Mouse (Mus musculus): ENCODE results near the gene Asb6. TPM values are rescaled to one million over a fixed set of nuclear protein-coding genes. Genes with fewer than 3 reads are reported as not detected.

The Asb6 gene
- polyA plus RNA-seq (2012; rRNA removed) = 41.3 and 45.6 TPM in 2 replicates

DNA sequence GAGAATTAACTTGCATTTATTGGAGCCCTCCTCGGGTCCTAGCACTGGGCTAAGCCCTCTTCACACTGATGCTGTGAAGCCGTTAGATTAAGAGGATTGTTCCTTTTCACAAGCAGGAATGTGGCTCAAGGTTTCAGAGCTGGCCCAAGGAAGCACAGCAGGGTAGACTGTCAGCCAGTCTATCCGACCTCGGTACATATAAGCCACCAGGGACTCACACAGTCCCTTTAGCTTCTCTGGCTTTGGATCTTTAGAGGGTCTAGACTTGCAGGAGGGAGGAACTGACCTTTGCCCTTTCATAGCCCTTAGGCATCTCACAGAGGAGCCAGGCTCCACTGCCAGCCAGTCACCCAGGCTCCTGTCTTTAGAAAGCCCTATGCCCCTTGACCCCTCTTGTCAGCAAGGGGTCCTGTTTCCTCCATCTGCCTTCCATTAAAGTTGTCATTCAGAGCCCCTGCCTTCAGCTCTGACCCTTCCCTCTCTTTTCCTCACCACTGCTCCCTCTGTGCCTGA, at the start of gene Asb6:
Gene Asb6, minus strand, starts transcription at position 51 of the 513 bp plus-strand sequence.
- no peak for DNase-seq (ENCODE audit: low read depth)

DNA sequence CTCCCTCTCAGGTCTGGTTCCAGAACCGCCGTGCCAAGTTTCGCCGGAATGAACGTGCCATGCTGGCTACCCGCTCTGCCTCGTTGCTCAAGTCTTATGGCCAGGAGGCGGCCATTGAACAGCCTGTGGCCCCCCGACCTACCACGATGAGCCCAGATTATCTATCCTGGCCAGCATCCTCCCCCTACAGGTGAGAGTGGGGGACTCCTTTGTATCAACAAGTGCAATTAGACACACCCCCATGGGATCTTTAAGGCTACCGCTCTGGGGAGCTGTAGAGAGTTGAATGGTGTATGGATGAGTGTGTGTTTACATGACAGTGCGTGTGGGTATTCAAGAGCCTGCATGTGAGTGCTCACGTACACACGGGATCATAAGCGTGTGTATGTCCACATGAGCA, 49.3 kb upstream of the Asb6 start:
- DNase-seq (ENCODE audit: low read depth) = no peak

DNA sequence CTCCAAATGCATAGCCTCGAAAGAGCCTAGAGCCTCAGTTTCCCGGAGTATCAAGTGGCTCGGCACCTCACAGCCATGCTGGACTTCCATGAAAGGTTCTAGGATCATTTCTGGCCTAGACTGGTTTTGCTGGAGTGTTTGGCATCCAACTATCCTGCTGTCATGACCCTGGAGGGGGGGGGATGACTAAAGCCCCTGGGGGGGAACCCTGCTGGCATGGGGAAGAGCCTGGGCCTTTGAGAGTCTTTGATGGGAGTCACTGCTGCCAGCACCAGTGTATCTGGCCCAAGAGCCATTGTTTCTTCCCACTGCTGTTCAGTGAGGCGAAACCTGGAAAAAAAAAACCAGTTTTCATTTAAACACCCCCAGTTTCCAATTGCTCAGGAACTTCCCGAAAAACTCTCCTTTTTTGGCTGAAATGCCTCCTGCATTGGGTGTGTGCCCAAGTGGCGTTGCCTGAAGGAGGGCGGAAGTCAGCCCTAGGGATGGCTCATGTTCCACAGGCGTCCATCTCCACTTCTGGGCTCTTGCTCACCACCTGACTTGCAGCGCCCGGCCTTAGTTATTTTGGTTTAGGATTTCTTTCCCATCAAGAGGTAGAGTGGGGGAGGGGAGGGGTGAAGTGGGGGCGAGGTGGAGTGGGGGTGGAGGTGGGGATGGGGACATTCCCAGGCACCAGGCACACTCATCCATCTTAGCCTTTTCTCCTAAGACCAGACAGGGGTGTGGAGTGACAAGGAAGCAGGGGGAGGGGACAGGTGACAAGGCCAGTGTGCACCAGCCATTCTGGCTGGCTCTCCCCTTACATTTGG, 45.7 kb upstream of the Asb6 start:
- no peak for DNase-seq (ENCODE audit: low read depth)

DNA sequence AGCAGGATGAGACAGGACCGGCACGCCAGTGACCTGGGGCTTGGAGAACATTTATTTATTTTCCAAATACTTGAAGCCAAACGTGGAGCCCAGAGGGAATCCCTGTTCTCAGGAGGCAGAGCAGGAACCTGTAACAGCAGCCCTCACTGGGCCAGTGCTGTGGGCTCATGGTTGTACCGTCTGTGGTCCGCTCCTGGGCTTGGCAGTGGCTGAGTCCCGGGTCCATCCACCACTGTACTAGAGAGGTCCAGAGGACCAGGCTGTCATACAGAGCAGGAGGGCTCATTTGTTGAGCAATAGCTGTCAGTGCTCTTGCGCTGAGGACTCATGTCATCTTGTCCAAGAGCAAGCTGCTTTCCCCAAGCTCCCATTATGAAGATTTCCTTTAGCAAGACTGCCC, 45.0 kb upstream of the Asb6 start:
- no peak for DNase-seq (ENCODE audit: low read depth)

DNA sequence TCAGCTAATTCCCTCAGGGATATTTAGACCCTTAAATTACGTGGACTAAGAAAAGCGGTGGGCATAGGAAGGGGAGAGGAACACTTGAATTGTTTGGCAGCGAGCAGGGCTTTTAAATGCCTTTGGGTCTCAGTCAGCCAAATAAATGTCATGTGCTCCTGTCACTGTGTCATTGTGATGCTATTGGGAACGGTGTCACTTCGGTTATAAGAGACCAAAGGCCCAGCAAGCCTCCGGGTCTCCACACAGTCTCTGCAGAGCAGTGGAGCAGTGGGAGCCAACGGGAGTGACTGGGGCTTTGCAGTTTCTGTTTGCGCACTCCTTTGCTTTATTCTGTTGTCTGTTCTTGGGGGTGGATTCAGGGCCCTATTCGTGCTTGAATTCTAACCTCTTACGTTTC, 44.3 kb upstream of the Asb6 start:
- DNase-seq (ENCODE audit: low read depth) = no peak

DNA sequence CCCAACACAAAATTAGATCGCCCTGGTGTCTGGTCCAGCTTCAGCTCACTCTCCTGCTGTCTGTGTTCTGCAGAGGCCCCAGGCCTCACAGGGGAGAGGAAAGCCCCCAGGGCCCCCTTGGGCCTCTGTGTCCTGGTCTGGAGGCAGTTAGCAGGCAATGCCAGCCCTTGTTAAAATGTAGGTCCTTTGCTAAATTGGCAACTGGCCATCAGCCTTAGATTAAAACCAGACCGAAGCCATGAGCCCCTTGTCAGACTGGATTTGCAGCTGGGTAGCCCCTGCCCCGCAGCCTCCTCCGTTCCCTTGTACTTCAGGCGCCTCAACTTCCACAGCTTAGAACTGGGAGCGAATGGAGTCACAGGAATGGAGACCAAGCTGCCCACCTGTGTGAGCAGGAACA, 42.5 kb upstream of the Asb6 start:
- no peak for DNase-seq (ENCODE audit: low read depth)

DNA sequence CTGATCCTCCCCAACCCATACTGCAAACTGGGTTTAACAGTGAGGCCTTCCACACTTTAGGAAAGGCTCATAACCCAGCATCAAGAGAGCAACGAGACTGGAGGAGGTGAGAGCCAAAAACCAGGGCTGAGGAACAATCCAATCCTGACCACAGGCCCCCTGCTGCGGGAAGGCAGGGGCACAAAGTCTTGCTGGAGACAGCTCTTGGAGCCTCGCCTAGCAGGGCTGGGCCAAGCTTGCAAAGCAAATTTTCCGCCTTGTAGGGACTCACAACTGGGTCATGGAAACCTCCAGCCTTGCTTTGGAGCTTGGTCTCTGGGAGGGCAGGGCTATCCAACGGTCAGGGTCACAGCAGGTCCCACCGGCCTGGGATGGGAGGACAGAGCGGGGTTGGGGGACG, 40.7 kb upstream of the Asb6 start:
- DNase-seq (ENCODE audit: low read depth) = no peak

DNA sequence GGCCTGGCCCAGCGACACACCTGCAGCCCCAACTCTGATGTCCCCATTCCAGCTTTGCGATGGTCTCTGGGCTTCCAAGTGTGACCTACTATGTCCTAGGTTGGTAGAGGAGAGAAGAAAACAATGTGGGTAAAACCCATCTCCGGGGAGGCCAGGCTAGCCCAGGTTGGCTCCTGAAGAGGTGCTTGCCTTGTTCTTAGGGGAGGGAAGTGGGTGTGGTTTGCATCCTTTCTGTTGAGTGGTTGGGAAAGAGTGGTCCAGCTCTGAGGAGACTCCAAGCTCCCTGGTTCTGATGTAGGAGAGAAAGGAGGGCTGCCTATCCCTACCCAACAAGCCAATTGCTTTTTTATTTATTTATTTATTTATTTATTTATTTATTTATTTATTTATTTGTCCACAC, 35.3 kb upstream of the Asb6 start:
- no peak for DNase-seq (ENCODE audit: low read depth)

DNA sequence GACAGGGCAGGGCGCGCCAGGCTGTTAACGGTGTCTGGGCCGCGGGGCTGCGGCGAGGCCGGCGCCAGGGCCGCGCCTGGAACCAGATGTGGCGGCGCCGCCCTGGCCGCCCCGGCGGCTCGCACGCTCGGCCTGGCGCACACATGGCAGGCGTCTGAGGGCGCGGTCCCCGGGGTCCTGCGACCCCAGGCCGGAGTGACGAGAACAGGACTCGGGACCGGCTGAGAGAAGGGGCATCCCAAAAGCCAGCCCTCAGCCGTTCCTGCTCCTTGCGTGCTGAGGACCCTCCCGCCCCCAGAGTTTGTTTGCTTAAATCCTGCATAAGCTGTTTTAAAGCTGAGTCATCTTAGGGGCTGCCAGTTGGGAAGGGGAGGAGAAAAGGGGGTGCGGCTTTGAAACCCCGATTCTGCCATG, 34.8 kb upstream of the Asb6 start:
- no peak for DNase-seq (ENCODE audit: low read depth)

DNA sequence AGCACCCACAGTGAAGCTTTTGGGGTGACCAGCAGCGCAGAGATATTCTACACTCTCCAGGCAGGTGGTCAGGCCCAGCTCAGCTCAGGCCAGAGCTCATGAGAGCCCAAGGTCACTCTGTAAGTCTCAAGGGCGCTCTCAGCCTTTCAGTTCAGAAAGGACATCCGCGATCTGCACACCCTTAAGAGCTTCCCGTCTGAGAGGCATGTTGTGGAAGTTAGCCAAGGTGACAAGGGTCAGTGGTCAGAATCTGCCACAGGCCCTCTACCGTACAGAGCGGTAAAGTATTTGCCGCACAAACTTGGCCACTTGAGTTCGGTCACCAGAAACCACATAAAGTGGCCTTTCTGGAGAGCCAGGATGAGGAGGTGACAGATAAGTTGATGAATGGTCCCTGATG, 33.4 kb upstream of the Asb6 start:
- no peak for DNase-seq (ENCODE audit: low read depth)

DNA sequence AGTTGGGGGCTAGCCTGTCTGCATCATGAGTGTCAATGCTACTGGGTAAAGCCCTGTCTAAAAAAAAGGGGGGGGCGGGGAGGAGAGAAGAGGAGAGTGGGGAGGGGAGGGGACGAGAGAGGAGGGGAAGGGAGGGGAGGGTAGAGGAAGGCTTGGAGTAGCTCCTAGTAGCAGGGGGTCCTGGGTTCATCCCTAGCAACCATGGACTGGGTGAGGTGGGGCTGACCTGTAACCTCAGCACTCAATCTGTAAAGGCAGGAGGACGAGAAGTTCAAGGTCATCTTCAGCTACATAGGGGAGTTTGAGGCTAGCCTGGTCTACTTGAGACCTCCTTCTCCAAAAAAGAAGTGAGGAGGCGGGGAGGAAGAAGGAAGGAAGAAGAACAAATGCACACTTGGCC, 31.9 kb upstream of the Asb6 start:
- DNase-seq (ENCODE audit: low read depth) = no peak

DNA sequence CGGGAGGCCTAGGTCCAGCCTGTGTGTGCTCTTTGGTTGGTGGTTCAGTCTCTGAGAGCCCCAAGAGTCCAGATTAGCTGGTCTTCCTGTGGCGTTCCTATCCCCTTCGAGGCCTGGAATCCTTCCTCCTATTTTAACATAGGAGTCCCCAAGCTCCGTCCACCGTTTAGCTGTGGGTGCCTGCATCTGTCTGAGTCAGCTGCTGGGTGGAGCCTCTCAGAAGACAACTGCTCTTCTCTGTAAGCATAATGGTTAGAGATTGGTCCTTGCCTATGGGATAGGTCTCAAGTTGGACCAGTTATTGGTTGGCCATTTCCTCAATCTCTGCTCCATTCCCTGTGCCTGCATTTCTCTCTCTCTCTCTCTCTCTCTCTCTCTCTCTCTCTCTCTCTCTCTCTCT, 29.6 kb upstream of the Asb6 start:
- DNase-seq (ENCODE audit: low read depth) = no peak

DNA sequence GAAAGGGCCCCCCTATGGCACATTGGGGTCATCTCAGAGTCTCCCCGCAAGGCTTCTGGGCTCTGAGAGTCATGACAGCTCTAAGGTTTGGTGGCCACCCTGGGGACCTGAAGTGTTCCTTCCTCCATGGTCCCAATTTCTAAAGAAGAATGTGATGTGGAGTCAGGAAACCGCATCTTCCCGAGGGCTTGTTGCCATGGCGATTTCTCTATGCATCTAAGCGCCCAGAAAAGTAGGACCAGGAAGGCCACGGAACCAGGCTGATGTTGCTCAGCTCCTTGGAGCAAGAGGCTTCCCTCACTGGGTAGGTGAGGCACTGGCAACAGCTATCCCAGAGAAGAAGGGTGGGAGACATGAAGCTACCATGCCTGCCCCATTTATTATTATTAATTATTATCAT, 26.9 kb upstream of the Asb6 start:
- no peak for DNase-seq (ENCODE audit: low read depth)

DNA sequence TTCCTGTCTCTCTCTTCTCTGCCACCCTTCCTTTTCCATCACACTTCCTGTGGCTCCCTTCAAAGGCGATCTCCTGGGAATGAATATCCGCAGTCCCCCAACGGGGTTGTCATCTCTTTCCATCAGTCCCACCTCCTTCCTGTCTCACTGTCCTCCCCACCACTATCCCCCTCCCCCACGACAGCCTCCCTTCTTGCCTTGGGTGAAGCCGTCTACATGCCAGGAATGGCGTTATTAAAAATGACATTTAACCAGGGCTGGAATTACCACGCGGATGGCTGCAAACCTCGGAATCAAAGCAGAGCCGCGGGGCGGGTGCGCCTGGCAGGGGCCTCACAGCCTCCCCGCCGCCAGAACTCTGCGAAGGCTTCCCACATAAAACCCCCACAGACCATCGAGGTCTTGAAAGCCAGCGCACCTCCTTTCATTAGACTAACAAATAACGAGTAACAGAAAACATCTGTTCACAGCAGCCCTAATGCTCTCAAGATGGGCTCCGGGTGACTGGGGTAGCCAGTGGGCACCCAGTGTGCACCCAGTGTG, 22.7 kb upstream of the Asb6 start:
- no peak for DNase-seq (ENCODE audit: low read depth)

DNA sequence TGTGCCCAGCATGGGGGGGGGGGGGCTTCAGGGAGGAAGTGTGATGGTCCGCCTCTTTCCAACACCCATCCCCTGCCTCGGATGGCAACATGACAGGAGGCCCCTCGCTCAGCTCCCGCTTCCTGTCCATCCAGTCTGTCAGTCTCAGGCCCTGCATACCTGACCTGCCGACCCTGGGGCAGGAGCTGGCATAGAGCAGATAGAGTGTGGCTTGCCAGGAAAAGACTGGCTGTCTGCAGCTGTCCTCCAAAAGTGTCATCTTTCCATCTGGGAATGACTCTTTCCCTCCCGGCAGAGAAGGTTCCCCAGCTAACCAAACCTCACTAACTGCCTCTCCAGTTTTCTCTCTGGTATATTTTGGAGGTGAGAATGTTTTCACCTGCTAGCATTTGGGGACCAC, 20.4 kb upstream of the Asb6 start:
- DNase-seq (ENCODE audit: low read depth) = no peak

DNA sequence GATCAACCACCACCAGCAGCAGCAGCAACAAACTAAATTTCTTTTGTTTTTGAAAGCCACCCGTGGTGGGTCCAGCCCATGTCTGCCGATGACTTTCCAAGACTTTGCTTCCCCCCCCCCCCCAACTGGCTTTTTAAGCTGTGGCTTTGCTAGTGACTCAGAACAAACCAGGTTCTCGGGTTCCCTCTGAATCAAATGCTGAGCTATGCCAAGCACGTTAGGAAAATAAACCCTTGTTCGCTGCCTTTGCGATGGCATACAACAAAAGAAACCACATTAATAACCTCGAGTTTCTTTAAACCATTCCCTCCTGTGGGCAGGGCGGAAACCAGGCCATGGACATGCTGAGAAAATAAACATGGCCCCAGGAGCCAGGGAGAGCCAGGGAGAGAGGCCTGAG, 18.1 kb upstream of the Asb6 start:
- DNase-seq (ENCODE audit: low read depth) = no peak

DNA sequence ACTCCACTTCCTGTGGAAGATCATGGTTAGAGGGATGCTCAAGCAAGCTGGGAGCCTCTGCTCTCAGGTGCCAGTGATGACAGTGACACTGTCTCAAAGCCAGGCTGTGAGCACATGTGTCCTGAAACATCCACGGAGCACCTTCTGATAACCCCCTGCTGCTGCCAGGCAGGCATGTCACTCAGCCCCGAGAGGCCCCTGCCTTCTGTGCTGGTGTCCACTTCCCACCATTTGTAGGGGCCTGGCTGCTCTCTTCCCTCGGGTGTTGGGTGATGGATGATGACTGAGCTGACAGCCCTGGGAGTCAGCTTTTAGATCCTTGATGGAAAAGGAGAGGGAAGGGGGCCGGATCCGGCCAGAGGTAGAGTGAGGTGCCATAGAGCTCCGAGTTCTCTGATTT, 16.6 kb upstream of the Asb6 start:
- no peak for DNase-seq (ENCODE audit: low read depth)

DNA sequence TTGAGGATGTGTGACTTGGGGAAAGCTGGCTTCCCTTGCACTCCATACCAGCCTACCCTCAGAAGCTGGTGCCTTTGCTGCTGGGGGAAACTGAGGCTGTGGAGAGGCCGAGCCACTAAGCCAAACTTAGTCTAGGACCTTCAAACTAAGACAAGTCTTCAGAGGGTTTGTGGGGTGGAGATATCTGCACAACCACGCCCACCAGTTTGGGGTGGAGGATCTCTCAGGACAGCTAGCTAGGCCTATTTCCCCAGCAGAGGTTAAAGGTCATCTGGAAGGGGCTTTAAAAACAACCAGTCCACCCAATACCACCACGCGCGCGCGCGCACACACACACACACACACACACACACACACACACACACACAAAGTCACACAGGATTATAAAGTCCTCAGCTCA, 16.1 kb upstream of the Asb6 start:
- DNase-seq (ENCODE audit: low read depth) = no peak

DNA sequence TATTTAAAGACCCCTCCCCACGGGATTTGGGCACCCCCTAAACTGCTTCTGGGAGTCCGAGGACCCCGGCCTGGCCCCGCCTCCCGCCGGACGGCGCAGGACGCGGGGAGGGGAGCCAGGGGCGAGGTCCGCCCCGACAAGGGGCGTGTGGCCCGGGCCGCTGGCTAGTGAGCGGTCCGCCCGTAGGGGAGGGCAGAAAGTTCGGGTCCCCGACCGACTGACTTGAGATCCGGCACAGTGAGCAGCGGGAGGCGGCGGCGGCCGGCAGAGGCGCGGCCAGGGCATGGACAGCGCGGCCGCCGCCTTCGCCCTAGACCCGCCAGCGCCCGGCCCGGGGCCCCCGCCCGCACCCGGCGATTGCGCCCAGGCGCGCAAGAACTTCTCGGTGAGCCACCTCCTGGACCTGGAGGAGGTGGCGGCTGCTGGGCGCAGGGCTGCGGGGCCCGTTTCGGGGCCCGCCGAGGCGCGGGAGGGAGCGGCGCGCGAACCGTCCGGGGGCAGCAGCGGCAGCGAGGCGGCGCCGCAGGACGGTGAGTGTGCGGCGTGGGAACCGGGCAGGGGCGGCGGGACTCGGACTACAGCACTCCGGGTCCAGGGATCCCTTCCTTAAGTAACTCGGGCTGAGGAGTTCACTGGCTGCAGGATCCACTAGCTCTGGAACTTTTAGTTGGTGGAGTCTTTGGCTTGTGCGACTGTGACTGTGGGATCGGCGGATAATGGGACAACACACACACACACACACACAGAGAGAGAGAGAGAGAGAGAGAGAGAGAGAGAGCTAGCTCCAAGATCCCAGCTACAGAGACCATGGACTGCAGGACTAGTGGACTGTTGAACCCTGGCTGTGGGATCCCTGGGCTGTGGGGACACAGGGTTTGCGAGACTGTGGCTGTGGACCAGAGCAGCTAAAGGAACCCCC, 15.3 kb upstream of the Asb6 start:
- DNase-seq (ENCODE audit: low read depth) = no peak

DNA sequence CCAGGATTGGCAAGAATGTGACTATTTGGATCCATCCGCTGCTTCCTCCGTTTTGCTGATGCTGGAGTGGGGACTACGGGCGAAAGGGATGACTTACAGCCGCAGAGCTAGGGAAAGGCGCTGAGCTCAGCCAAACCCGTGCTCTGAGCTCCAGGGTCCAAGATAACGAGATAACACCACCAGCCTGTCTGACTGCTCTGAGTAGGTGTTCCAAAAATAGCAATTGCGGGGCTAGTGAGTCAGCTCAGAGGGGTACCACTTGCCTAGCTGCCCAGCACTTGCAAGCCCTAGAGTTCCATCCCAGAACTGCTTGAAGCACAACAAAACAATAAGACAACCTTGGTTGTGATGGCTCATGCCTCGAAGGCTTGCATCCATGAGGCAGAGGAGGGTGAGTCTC, 12.5 kb upstream of the Asb6 start:
- no peak for DNase-seq (ENCODE audit: low read depth)

DNA sequence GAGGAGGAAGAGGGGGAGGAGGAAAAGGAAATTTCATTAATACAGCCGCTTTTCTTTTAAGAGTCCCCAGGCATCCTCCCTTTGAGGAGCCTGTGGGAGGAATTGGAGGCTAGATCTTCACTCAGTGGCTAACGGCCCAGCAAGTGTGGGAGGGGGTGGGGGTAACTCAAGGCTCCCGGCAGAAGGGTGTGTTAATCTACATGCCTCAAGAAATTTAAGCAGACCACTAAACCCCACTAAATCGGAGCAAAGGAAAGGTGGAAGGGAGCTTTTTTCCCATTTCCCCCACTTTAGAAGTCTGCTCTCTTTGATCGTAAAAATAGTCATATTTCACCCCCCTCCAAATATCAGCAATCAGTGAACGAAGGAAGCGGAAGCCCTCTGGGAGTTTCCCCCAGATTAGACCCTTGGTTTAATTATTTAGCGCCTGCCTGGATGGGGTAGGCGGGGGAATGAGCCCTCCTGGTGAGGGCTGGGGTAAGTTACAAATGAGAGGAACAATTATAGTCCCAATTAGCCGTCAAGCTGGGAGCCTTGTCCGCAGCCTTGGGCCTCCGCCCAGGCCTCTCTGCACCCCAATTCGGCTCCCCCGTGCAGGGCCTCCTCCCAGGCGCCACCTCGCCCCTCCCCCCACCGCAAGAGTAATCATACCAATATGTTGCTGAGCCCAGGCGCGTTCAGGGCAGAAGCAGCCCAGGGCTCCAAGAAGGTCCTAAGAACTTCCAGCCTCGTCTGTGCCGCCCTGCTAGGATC, 6.3 kb upstream of the Asb6 start:
- no peak for DNase-seq (ENCODE audit: low read depth)
